Comparison of ENCODE assay signal across 9 mouse cellular contexts in genomic region chr5:132161338-132162205, GRCm38 (mm10).
A peak's percentile ranks its signal among the peaks of the same experiment; 100 is the strongest.
DNase-seq lines count a peak whose midpoint lies in the region; ATAC-seq and TF ChIP-seq lines count a peak whose summit lies in the region.
"Had no signal": no experiment of that assay in that cellular context is flagged by ENCODE, and none has a peak within 500 bp of the region (broad histone marks: within the 10 kb centered on the region; RNA-seq: fewer than 3 reads in every experiment).

No protein-coding gene starts in this region.

- no peak overlapping the region for H3K4me3 ChIP-seq in lung, embryonic 15.5 days
- no peak overlapping the region for H3K4me3 ChIP-seq in lung, adult 2 months (replicated peaks; ENCODE audit: extremely low read depth, low read depth, low read length)
- no peak overlapping the region for H3K4me3 ChIP-seq in kidney, embryonic 14.5 days (ENCODE audit: low read length)
- H3K4me3 ChIP-seq in limb, embryonic 14.5 days (replicated peaks; ENCODE audit: low read length) = no peak overlapping the region
- no peak overlapping the region for H3K4me3 ChIP-seq in stomach, embryonic 15.5 days (replicated peaks)

- H3K36me3 ChIP-seq in lung, embryonic 15.5 days = no peaks in the 10 kb centered on the region
- no peaks in the 10 kb centered on the region for H3K36me3 ChIP-seq in kidney, embryonic 14.5 days (ENCODE audit: control insufficient read depth, insufficient read depth, low read length)
- no peaks in the 10 kb centered on the region for H3K36me3 ChIP-seq in limb, embryonic 14.5 days (ENCODE audit: control insufficient read depth, insufficient read depth, low read length)
- H3K36me3 ChIP-seq in stomach, embryonic 15.5 days = no peaks in the 10 kb centered on the region
- H3K36me3 ChIP-seq: G1E had no signal

- no peak for TF ChIP-seq POLR2A in lung, adult 2 months (IDR thresholded peaks at IDR 0.05; ENCODE audit: borderline replicate concordance, extremely low read depth, low read depth, low read length)
- TF ChIP-seq POLR2A in limb, embryonic 14.5 days (IDR thresholded peaks at IDR 0.05; ENCODE audit: borderline replicate concordance, extremely low read depth, insufficient read depth, insufficient read length) = no peak

- 35% methylated on average over 9 of the region's 9 CpGs for WGBS in lung, embryonic 15.5 days
- 47% methylated on average over 9 of the region's 9 CpGs for WGBS in lung, adult 2 months
- 36% methylated on average over 9 of the region's 9 CpGs for WGBS in kidney, embryonic 14.5 days
- 12% methylated on average over 9 of the region's 9 CpGs for WGBS in limb, embryonic 14.5 days
- 35% methylated on average over 9 of the region's 9 CpGs for WGBS in stomach, embryonic 15.5 days

- DNase-seq in lung, adult 2 months = no peak
- DNase-seq in frontal cortex, postnatal 36 days (ENCODE audit: low spot score in 2 of 2) = peak; percentile 63 to 81
- peak; percentile 42 for DNase-seq in limb, embryonic 14.5 days (ENCODE audit: low spot score)
- DNase-seq in urinary bladder, postnatal 25 days (ENCODE audit: low spot score) = no peak

- no peaks in the 10 kb centered on the region for H3K9me3 ChIP-seq in lung, embryonic 15.5 days
- H3K9me3 ChIP-seq in kidney, embryonic 14.5 days (ENCODE audit: control insufficient read depth, low read length) = no peaks in the 10 kb centered on the region
- no peaks in the 10 kb centered on the region for H3K9me3 ChIP-seq in limb, embryonic 14.5 days (ENCODE audit: control insufficient read depth, low read length)
- no peaks in the 10 kb centered on the region for H3K9me3 ChIP-seq in stomach, embryonic 15.5 days
- H3K9me3 ChIP-seq: G1E had no signal

- no peak overlapping the region for H3K4me2 ChIP-seq in lung, embryonic 15.5 days
- no peak overlapping the region for H3K4me2 ChIP-seq in kidney, embryonic 14.5 days (replicated peaks; ENCODE audit: low read depth, low read length)
- 0 out of 2 replicates have a peak overlapping the region, but pooled peaks have one; percentile 0 for H3K4me2 ChIP-seq in limb, embryonic 14.5 days (replicated peaks; ENCODE audit: low read depth, low read length, severe bottlenecking)
- peak overlapping the region; percentile 2; the same call in 1 of the 2 replicates for H3K4me2 ChIP-seq in stomach, embryonic 15.5 days

- ATAC-seq in lung, embryonic 15.5 days (ENCODE audit: borderline replicate concordance, extremely low read depth, low FRiP score, low TSS enrichment) = peak; percentile 86; the same call in 1 of the 2 replicates
- peak; percentile 64 for ATAC-seq in kidney, embryonic 14.5 days (ENCODE audit: low FRiP score, low TSS enrichment)
- ATAC-seq in limb, embryonic 14.5 days (ENCODE audit: low FRiP score, low read depth) = peak; percentile 72; the same call in 1 of the 2 replicates
- peak; percentile 56; the same call in 1 of the 2 replicates for ATAC-seq in stomach, embryonic 15.5 days (ENCODE audit: insufficient read depth, low FRiP score, low read depth)
- no peak for ATAC-seq in activated CD4-positive, CD25-positive, alpha-beta regulatory T cell, adult 4 months

- H3K27me3 ChIP-seq in lung, embryonic 15.5 days = no peaks in the 10 kb centered on the region
- no peaks in the 10 kb centered on the region for H3K27me3 ChIP-seq in kidney, embryonic 14.5 days (ENCODE audit: control insufficient read depth, insufficient read depth, low read length)
- no peaks in the 10 kb centered on the region for H3K27me3 ChIP-seq in limb, embryonic 14.5 days (ENCODE audit: control insufficient read depth, insufficient read depth, low read length)
- H3K27me3 ChIP-seq in stomach, embryonic 15.5 days (replicated peaks) = no peaks in the 10 kb centered on the region

- no peak for TF ChIP-seq CTCF in lung, adult 2 months (IDR thresholded peaks at IDR 0.05; ENCODE audit: insufficient read depth, low read length)

- peaks cover 14% of the 10 kb centered on the region; the same call in 1 of the 2 replicates for H3K4me1 ChIP-seq in lung, embryonic 15.5 days
- H3K4me1 ChIP-seq in lung, adult 2 months (ENCODE audit: control insufficient read depth, insufficient read depth, low read length) = no peaks in the 10 kb centered on the region; the same call in 1 of the 2 replicates
- H3K4me1 ChIP-seq in kidney, embryonic 14.5 days (ENCODE audit: control insufficient read depth, insufficient read depth, low read length) = 0 out of 2 replicates have a peak, but pooled peaks cover 8% of the 10 kb centered on the region
- H3K4me1 ChIP-seq in limb, embryonic 14.5 days (ENCODE audit: control insufficient read depth, insufficient read depth, low read length) = peaks cover 13% of the 10 kb centered on the region
- peaks cover 8% of the 10 kb centered on the region; the same call in 1 of the 2 replicates for H3K4me1 ChIP-seq in stomach, embryonic 15.5 days

- no peak overlapping the region for H3K9ac ChIP-seq in lung, embryonic 15.5 days
- no peak overlapping the region for H3K9ac ChIP-seq in kidney, embryonic 14.5 days (ENCODE audit: low read depth, low read length)
- H3K9ac ChIP-seq in limb, embryonic 14.5 days (ENCODE audit: low read depth, low read length, severe bottlenecking) = no peak overlapping the region
- no peak overlapping the region for H3K9ac ChIP-seq in stomach, embryonic 15.5 days

- H3K27ac ChIP-seq in lung, embryonic 15.5 days = peak overlapping the region; percentile 32
- peak overlapping the region; percentile 0 for H3K27ac ChIP-seq in kidney, embryonic 14.5 days (ENCODE audit: low read depth, low read length)
- peak overlapping the region; percentile 22 for H3K27ac ChIP-seq in limb, embryonic 14.5 days (replicated peaks; ENCODE audit: low read depth, low read length)
- H3K27ac ChIP-seq in stomach, embryonic 15.5 days = peak overlapping the region; percentile 48

Comparison
In these comparisons a context has a peak if more than half of its experiments do, and no peak if none do; other contexts are left out.
1. H3K4me2 ChIP-seq: peak in limb, embryonic 14.5 days (single experiment) and stomach, embryonic 15.5 days (single experiment); none in lung, embryonic 15.5 days (single experiment) and kidney, embryonic 14.5 days (single experiment).
2. DNase-seq: peak in frontal cortex, postnatal 36 days (2 of 2) and limb, embryonic 14.5 days (single experiment); none in lung, adult 2 months (single experiment) and urinary bladder, postnatal 25 days (single experiment).
3. Peak in every context shown above with its lines, with median percentiles within 50 percentile points of each other: H3K27ac ChIP-seq.